Mouse (Mus musculus): ENCODE measurements around the gene Hist1h1e. TPM values are rescaled to one million over a fixed set of nuclear protein-coding genes. Genes with fewer than 3 reads are reported as not detected.
"Not testable (repeated sequence)": the region's sequence is repeated elsewhere in the genome, so short reads cannot be mapped to it uniquely, and the experiment has no call there.

Hist1h1e gene
- polyA plus RNA-seq, 1 experiment from 2014 or later: 26.6 TPM

- H3K9me3 ChIP-seq (replicated peaks): no peaks in the 10 kb centered on the region
- peaks cover 52% of the 10 kb centered on the region for H3K4me1 ChIP-seq (replicated peaks)
- H3K4me2 ChIP-seq: peak overlapping the region; percentile 77
- no peak for ATAC-seq (ENCODE audit: insufficient read depth)
- H3K9ac ChIP-seq: peak overlapping the region; percentile 77
- peak overlapping the region; percentile 64 for H3K4me3 ChIP-seq (replicated peaks)
- peak overlapping the region; percentile 96 for H3K27ac ChIP-seq (replicated peaks)
- no peaks in the 10 kb centered on the region for H3K36me3 ChIP-seq (replicated peaks)
- WGBS (ENCODE audit: insufficient replicate concordance): 29% methylated on average over 6 of the region's 6 CpGs
- no peaks in the 10 kb centered on the region for H3K27me3 ChIP-seq
These were observed 45.3 kb downstream of the Hist1h1e start for GRCm38 (mm10) chr13:23576906-23577639.

- H3K4me1 ChIP-seq (replicated peaks): peaks cover 47% of the 10 kb centered on the region
These were observed 45.9 kb downstream of the Hist1h1e start for GRCm38 (mm10) chr13:23576351-23576881.

GRCm38 (mm10) chr13:23575864-23576313, 46.5 kb downstream of the Hist1h1e start:
- Histone ChIP-seq H3K4me1 (replicated peaks) (peaks cover 42% of the 10 kb centered on the region), H3K27ac (replicated peaks) (peak overlapping the region; percentile 96), H3K4me3 (replicated peaks) (peak overlapping the region; percentile 64), H3K9ac (peak overlapping the region; percentile 77), H3K4me2 (peak overlapping the region; percentile 77)
- H3K36me3 ChIP-seq (replicated peaks); ATAC-seq (ENCODE audit: insufficient read depth); H3K27me3 ChIP-seq; H3K9me3 ChIP-seq (replicated peaks): not testable (repeated sequence)
- under 1% methylated on average over 14 of the region's 40 CpGs for WGBS (ENCODE audit: insufficient replicate concordance)

More at GRCm38 (mm10) chr13:23576351-23576881, 45.9 kb downstream of the Hist1h1e start:
- peak overlapping the region; percentile 64 for H3K4me3 ChIP-seq (replicated peaks)
- ATAC-seq (ENCODE audit: insufficient read depth): no peak
- WGBS (ENCODE audit: insufficient replicate concordance): 6% methylated on average over 7 of the region's 7 CpGs
- peak overlapping the region; percentile 77 for H3K4me2 ChIP-seq
- H3K27ac ChIP-seq (replicated peaks): peak overlapping the region; percentile 96
- H3K9me3 ChIP-seq (replicated peaks): no peaks in the 10 kb centered on the region
- H3K27me3 ChIP-seq: no peaks in the 10 kb centered on the region
- H3K9ac ChIP-seq: peak overlapping the region; percentile 77
- no peaks in the 10 kb centered on the region for H3K36me3 ChIP-seq (replicated peaks)

DNA sequence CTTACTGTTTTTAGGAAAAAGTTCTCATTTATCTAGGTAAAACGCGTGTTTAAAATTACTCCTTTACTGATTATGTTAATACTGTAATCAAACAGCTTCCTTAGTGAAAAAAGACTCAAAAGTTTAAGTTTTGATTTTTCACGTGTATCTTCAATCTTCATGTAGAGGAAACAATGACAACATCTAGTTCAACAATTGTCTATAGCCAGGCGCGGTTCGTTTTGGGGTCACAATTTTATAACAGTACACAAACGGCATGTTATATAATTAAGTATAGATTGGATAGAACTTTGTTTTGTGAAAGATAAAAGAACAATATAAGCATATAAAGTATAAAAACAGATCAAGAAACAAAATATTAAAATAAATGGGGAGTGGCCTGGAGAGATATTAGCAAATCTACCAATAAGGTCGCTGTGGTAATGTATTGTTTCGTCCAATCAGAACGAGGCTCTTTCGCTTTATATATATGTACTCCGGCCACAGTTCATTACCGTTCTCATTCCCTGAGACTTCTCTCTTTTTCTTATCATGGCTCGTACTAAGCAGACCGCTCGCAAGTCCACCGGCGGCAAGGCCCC, 47.0 kb downstream of the Hist1h1e start, which contains the start of gene Hist1h3d:
Gene Hist1h3d, plus strand, starts transcription at position 493 of the 581 bp plus-strand sequence.
- Histone ChIP-seq H3K27ac (replicated peaks) (peak within 1 kb of the TSS; percentile 96), H3K9me3 (replicated peaks) (no peaks in the 10 kb centered on the region), H3K9ac (peak within 1 kb of the TSS; percentile 77), H3K4me2 (peak within 1 kb of the TSS; percentile 77), H3K4me1 (replicated peaks) (peaks cover 37% of the 10 kb centered on the region), H3K27me3 (no peaks in the 10 kb centered on the region), H3K4me3 (replicated peaks) (peak within 1 kb of the TSS; percentile 64), H3K36me3 (replicated peaks) (no peaks in the 10 kb centered on the region)
- WGBS (ENCODE audit: insufficient replicate concordance): under 1% methylated on average over 18 of the region's 18 CpGs
- ATAC-seq (ENCODE audit: insufficient read depth): peak; percentile 17

- H3K9me3 ChIP-seq (replicated peaks); H3K36me3 ChIP-seq (replicated peaks); H3K27me3 ChIP-seq; ATAC-seq (ENCODE audit: insufficient read depth): not testable (repeated sequence)
- peaks cover 37% of the 10 kb centered on the region for H3K4me1 ChIP-seq (replicated peaks)
- WGBS (ENCODE audit: insufficient replicate concordance): 0% methylated on average over 10 of the region's 39 CpGs
- H3K9ac ChIP-seq: peak overlapping the region; percentile 45
- peak overlapping the region; percentile 81 for H3K4me2 ChIP-seq
- H3K27ac ChIP-seq (replicated peaks): peak overlapping the region; percentile 98
- peak overlapping the region; percentile 64 for H3K4me3 ChIP-seq (replicated peaks)
These were observed 47.7 kb downstream of the Hist1h1e start for GRCm38 (mm10) chr13:23574546-23575170.

GRCm38 (mm10) chr13:23573898-23574524, 48.3 kb downstream of the Hist1h1e start, which contains the start of the genes Hist1h2bf and Hist1h2ad:
Gene Hist1h2bf (minus strand): TSS chr13:23574196.
Gene Hist1h2ad (plus strand): TSS chr13:23574381.
- peak within 1 kb of the TSS; percentile 64 for H3K4me3 ChIP-seq (replicated peaks)
- peaks cover 37% of the 10 kb centered on the region for H3K4me1 ChIP-seq (replicated peaks)
- peak; percentile 75 for ATAC-seq (ENCODE audit: insufficient read depth)
- H3K9ac ChIP-seq: peak within 1 kb of the TSS; percentile 88
- H3K36me3 ChIP-seq (replicated peaks); H3K9me3 ChIP-seq (replicated peaks); H3K27me3 ChIP-seq: not testable (repeated sequence)
- under 1% methylated on average over 41 of the region's 42 CpGs for WGBS (ENCODE audit: insufficient replicate concordance)
- peak within 1 kb of the TSS; percentile 81 for H3K4me2 ChIP-seq
- H3K27ac ChIP-seq (replicated peaks): peak within 1 kb of the TSS; percentile 98

- 4% methylated on average over 20 of the region's 20 CpGs for WGBS (ENCODE audit: insufficient replicate concordance)
- Histone ChIP-seq H3K27ac (replicated peaks) (peak overlapping the region; percentile 98), H3K4me3 (replicated peaks) (peak overlapping the region; percentile 63), H3K4me2 (peak overlapping the region; percentile 81), H3K4me1 (replicated peaks) (peaks cover 36% of the 10 kb centered on the region), H3K9ac (peak overlapping the region; percentile 88)
- not testable (repeated sequence) for H3K9me3 ChIP-seq (replicated peaks); ATAC-seq (ENCODE audit: insufficient read depth); H3K27me3 ChIP-seq; H3K36me3 ChIP-seq (replicated peaks)
These were observed 49.1 kb downstream of the Hist1h1e start for GRCm38 (mm10) chr13:23573034-23573897.

GRCm38 (mm10) chr13:23572218-23573033, 49.9 kb downstream of the Hist1h1e start:
- Histone ChIP-seq H3K27me3 (no peaks in the 10 kb centered on the region), H3K4me3 (replicated peaks) (peak overlapping the region; percentile 63), H3K36me3 (replicated peaks) (no peaks in the 10 kb centered on the region), H3K4me1 (replicated peaks) (peaks cover 36% of the 10 kb centered on the region), H3K4me2 (peak overlapping the region; percentile 81), H3K9ac (peak overlapping the region; percentile 88), H3K27ac (replicated peaks) (peak overlapping the region; percentile 98), H3K9me3 (replicated peaks) (no peaks in the 10 kb centered on the region)
- WGBS (ENCODE audit: insufficient replicate concordance): 30% methylated on average over 2 of the region's 2 CpGs
- ATAC-seq (ENCODE audit: insufficient read depth): no peak

- WGBS (ENCODE audit: insufficient replicate concordance): 0% methylated on average over 18 of the region's 34 CpGs
- Histone ChIP-seq H3K4me1 (replicated peaks) (peaks cover 29% of the 10 kb centered on the region), H3K27ac (replicated peaks) (peak overlapping the region; percentile 98), H3K9ac (peak overlapping the region; percentile 88), H3K4me2 (peak overlapping the region; percentile 81), H3K4me3 (replicated peaks) (peak overlapping the region; percentile 63)
- peak; percentile 2 for ATAC-seq (ENCODE audit: insufficient read depth)
- H3K36me3 ChIP-seq (replicated peaks); H3K27me3 ChIP-seq; H3K9me3 ChIP-seq (replicated peaks): not testable (repeated sequence)
These were observed 50.7 kb downstream of the Hist1h1e start for GRCm38 (mm10) chr13:23571504-23572217.
